Mouse (Mus musculus) cerebellum, adult 2 months (tissue): ENCODE results near the gene Vamp2. TPM values are rescaled to one million over a fixed set of nuclear protein-coding genes. Genes with fewer than 3 reads are reported as not detected.

Experiments
- DNase-seq, 2 experiments: peaks; one replicate each; pipeline ENCODE4 v3.0.0; 2021
- H3K27ac ChIP-seq: fragments of 200-500 bp; 2 replicates; pipeline ENCODE4 v1.5.1; 2012; ENCODE audit warnings: low read length, control low read depth, inconsistent platforms; ENCODE audit not compliant: insufficient read depth
- H3K27me3 ChIP-seq: fragments of 200-500 bp; 2 replicates; pipeline ENCODE4 v1.6.1; 2012; ENCODE audit warnings: inconsistent platforms, mild to moderate bottlenecking, low read length, moderate library complexity; ENCODE audit not compliant: control insufficient read depth, insufficient read depth
- H3K4me1 ChIP-seq: fragments of 200-500 bp; 2 replicates; pipeline ENCODE4 v1.6.1; 2011; ENCODE audit warnings: low read length; ENCODE audit not compliant: control insufficient read depth, insufficient read depth
- H3K4me3 ChIP-seq: fragments of 200-500 bp; replicated peaks from 2 replicates; pipeline ENCODE3; 2011; ENCODE audit warnings: mild to moderate bottlenecking, low read depth, low read length, control low read depth; ENCODE audit not compliant: insufficient read depth
- CTCF ChIP-seq: fragments of 200-500 bp; IDR thresholded peaks from 2 replicates; pipeline ENCODE4 v1.5.1; 2011; ENCODE audit warnings: low read depth, mild to moderate bottlenecking, control low read depth, low read length, moderate library complexity, borderline replicate concordance; ENCODE audit not compliant: insufficient read depth
- POLR2A ChIP-seq: fragments of 200-500 bp; IDR thresholded peaks from 2 replicates; pipeline ENCODE4 v1.6.1; 2011; ENCODE audit warnings: low read length, control low read depth, borderline replicate concordance; ENCODE audit not compliant: insufficient read depth
- WGBS: fragments of 180-500 bp; shearing (Covaris S2); methylation state at CpG from one replicate; pipeline ENCODE4 v1.1.7; 2018; 5-methylcytosine and 5-hydroxymethylcytosine counted together
- polyA plus RNA-seq: library from polyadenylated mRNA; depleted of rRNA; stranded (reverse); fragments of >200 nt; gene quantifications from 2 replicates; pipeline ENCODE4 v1.2.3, GENCODE M21; 2012

The Vamp2 gene
- polyA plus RNA-seq, 1 experiment = 672 TPM

GRCm38 (mm10) chr11:69117737-69118695 lies 29.7 kb downstream of the Vamp2 start:
- Histone ChIP-seq H3K27ac (peak overlapping the region; percentile 83), H3K4me1 (no peaks in the 10 kb centered on the region), H3K4me3 (peak overlapping the region; percentile 86), H3K27me3 (no peaks in the 10 kb centered on the region)
- peak; percentile 74 to 79 for DNase-seq
- TF ChIP-seq POLR2A (no peak), CTCF (no peak)
- under 1% methylated on average over 45 of the region's 45 CpGs for WGBS

DNA sequence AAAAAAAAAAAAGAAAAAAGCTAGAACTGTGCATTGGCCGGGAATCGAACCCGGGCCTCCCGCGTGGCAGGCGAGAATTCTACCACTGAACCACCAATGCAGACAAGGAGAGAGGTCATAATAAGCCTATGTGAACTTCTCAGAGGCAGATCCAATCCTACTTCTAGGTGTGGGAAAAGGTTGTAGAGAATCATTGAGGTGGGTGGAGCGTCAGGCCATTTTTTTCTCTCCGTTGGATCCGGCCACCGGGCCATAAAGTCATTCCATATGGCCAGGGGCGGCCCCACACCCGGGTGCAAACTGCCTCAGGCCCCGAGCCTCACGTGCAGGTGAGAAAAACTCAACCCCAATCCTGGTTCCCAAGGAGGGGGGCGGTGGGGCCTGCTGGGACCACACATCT lies 30.5 kb downstream of the Vamp2 start:
- H3K27ac ChIP-seq = no peak overlapping the region
- 2% methylated on average over 15 of the region's 15 CpGs for WGBS
- H3K4me1 ChIP-seq = no peaks in the 10 kb centered on the region
- peak; percentile 88 for DNase-seq
- no peaks in the 10 kb centered on the region for H3K27me3 ChIP-seq
- TF ChIP-seq POLR2A (no peak), CTCF (no peak)
- peak overlapping the region; percentile 86 for H3K4me3 ChIP-seq

GRCm38 (mm10) chr11:69119446-69120155 lies 31.3 kb downstream of the Vamp2 start:
- DNase-seq = no peak
- Histone ChIP-seq H3K27me3 (no peaks in the 10 kb centered on the region), H3K4me3 (no peak overlapping the region), H3K4me1 (no peaks in the 10 kb centered on the region), H3K27ac (no peak overlapping the region)
- TF ChIP-seq CTCF (no peak), POLR2A (no peak)
- 72% methylated on average over 14 of the region's 14 CpGs for WGBS

GRCm38 (mm10) chr11:69120221-69121000 lies 32.1 kb downstream of the Vamp2 start, which contains the start of gene Hes7:
TSS of gene Hes7 (plus strand) at chr11:69120404.
- no peak for TF ChIP-seq POLR2A
- Histone ChIP-seq H3K27ac (no peak within 1 kb of the TSS), H3K27me3 (no peaks in the 10 kb centered on the region), H3K4me1 (no peaks in the 10 kb centered on the region), H3K4me3 (peak within 1 kb of the TSS; percentile 84)
- DNase-seq = peak; percentile 26 to 30
- WGBS = 32% methylated on average over 27 of the region's 27 CpGs

- TF ChIP-seq POLR2A = no peak
- no peak for TF ChIP-seq CTCF
- Histone ChIP-seq H3K27ac (no peak overlapping the region), H3K4me3 (peak overlapping the region; percentile 84), H3K27me3 (no peaks in the 10 kb centered on the region), H3K4me1 (no peaks in the 10 kb centered on the region)
- DNase-seq = peak; percentile 39 to 59
- 9% methylated on average over 33 of the region's 33 CpGs for WGBS
These were observed 32.9 kb downstream of the Vamp2 start for GRCm38 (mm10) chr11:69121001-69121740.

GRCm38 (mm10) chr11:69121741-69122335 lies 33.5 kb downstream of the Vamp2 start:
- Histone ChIP-seq H3K27ac (no peak overlapping the region), H3K4me3 (peak overlapping the region; percentile 84), H3K4me1 (no peaks in the 10 kb centered on the region), H3K27me3 (no peaks in the 10 kb centered on the region)
- DNase-seq = peak; percentile 36 to 53
- no peak for TF ChIP-seq POLR2A
- no peak for TF ChIP-seq CTCF
- WGBS = under 1% methylated on average over 25 of the region's 32 CpGs

- Histone ChIP-seq H3K4me3 (peak within 1 kb of the TSS; percentile 84), H3K27me3 (no peaks in the 10 kb centered on the region), H3K27ac (no peak within 1 kb of the TSS), H3K4me1 (no peaks in the 10 kb centered on the region)
- WGBS = under 1% methylated on average over 63 of the region's 66 CpGs
- TF ChIP-seq POLR2A (no peak), CTCF (peak; percentile 45; the same call in 1 of the 2 replicates)
- peak; percentile 84 to 87 for DNase-seq
These were observed 34.2 kb downstream of the Vamp2 start, which contains the start of gene 9130213A22Rik for GRCm38 (mm10) chr11:69122336-69122951. TSS of gene 9130213A22Rik (minus strand) at chr11:69122589.
